Mouse (Mus musculus) megakaryocyte, embryonic 14.5 days (primary cell): ENCODE results near the gene Chic1.

Experiments used
- FLI1 ChIP-seq: IDR thresholded peaks from 2 replicates; pipeline ENCODE4 v1.6.1; 2012; ENCODE audit warnings: low read length, inconsistent platforms, mixed read lengths
- GATA1 ChIP-seq: IDR thresholded peaks from 3 replicates; pipeline ENCODE4 v1.6.1; 2012; ENCODE audit warnings: mixed read lengths, low read length, inconsistent platforms, borderline replicate concordance

- TF ChIP-seq GATA1 (no peak), FLI1 (no peak)
Measured at GRCm38 (mm10) chrX:103440803-103441202, 84.5 kb downstream of the Chic1 start.
